Mouse (Mus musculus): Measurements from ENCODE around the gene Tstd1. TPM values are rescaled to one million over a fixed set of nuclear protein-coding genes. Genes with fewer than 3 reads are reported as not detected.
A peak's percentile ranks its signal among the peaks of the same experiment; 100 is the strongest.

The Tstd1 gene
- polyA plus RNA-seq, 1 experiment from 2014 or later = 11.7 TPM

DNA sequence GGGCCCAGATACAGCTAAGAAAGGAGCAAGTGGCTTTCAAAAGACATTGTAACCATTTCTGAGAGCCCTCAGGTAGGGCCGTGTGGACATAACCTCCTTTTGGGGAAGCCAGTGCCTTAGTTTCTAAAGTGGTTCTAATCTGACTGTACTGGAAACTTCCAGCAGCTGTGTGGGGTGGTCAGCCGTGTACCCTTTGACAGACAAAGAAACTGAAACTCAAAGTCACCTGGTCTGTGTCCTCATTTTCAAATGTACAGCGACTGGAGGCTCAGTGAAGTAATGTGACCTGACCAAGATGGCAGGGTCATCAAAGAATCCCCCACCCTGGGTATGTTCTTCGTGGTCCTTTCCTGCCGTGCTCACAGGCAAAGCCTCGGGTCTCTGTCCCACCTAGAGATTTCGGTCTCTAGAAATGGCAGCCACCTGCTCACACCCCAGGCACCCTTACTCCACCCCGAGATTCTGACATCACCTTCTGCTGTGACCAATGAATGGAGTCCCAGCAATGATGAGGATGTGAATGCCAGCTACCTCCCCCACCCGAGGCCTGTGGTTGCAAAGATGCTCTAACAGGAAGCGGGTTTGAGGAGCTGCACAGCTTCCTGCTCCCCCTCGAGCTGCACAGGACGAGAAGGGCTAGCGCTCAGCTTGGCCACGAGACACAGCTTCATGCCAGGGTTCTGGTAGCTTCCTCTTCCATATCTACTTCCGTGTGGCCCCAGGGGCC, 30.1 kb upstream of the Tstd1 start, which contains the start of gene Arhgap30:
Gene Arhgap30 (plus strand): TSS at position 579 of the 727 bp plus-strand sequence.
- H3K36me3 ChIP-seq = no peaks in the 10 kb centered on the region
- no peak for ATAC-seq

DNA sequence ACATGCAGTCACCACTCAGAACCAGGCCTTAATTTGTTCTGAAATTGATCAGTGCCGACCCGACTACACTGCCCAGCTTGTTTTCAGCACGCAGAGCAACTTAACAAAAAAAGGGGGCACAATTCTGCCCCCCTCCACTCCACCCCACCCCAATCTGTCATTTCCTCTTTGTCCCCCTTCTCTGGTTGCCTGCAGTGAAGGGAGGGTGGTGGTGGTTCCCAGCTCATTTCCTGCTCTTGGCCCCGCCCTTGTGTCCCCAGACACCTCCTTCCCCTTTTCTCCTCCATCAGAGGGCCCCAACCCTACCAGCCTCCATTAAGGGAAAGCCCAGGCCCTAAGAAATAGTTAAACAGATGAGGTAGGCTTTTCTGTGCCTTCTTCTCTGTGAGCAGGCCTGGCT, 28.6 kb upstream of the Tstd1 start:
- Histone ChIP-seq H3K9ac (replicated peaks) (no peak overlapping the region), H3K4me3 (replicated peaks) (no peak overlapping the region), H3K27me3 (no peaks in the 10 kb centered on the region), H3K27ac (no peak overlapping the region), H3K36me3 (no peaks in the 10 kb centered on the region), H3K4me1 (replicated peaks) (no peaks in the 10 kb centered on the region), H3K4me2 (replicated peaks) (no peak overlapping the region), H3K9me3 (no peaks in the 10 kb centered on the region)
- no peak for ATAC-seq
- WGBS = 82% methylated on average over 4 of the region's 4 CpGs

More for the DNA sequence above, 30.1 kb upstream of the Tstd1 start, which contains the start of gene Arhgap30:
- no peak within 1 kb of the TSS for H3K9ac ChIP-seq (replicated peaks)
- no peak within 1 kb of the TSS for H3K27ac ChIP-seq
- no peaks in the 10 kb centered on the region for H3K4me1 ChIP-seq (replicated peaks)
- H3K27me3 ChIP-seq = peaks cover 5% of the 10 kb centered on the region; the same call in 1 of the 2 replicates
- no peak within 1 kb of the TSS for H3K4me3 ChIP-seq (replicated peaks)
- 87% methylated on average over 15 of the region's 15 CpGs for WGBS
- no peak within 1 kb of the TSS for H3K4me2 ChIP-seq (replicated peaks)
- H3K9me3 ChIP-seq = no peaks in the 10 kb centered on the region

DNA sequence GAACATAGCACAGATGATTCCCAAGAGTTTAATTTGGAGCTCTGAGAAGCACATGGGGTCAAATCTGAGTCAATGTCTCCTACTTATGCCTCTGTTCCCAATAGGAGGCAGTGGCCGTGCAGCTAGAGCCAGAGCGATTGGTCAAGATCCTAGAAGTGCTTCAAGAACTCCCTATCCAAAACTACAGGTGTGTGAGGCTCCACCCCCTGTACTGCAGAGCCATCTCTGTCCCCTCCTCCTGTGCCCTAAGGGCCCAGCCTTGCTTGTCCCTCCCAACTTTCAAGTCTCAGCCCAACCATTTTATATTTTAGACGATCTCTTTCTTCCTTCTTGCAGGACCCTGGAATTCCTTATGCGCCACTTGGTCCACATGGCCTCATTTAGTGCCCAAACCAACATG, 16.9 kb upstream of the Tstd1 start:
- H3K9me3 ChIP-seq = no peaks in the 10 kb centered on the region
- no peak overlapping the region for H3K4me3 ChIP-seq (replicated peaks)
- ATAC-seq = no peak
- H3K4me1 ChIP-seq (replicated peaks) = no peaks in the 10 kb centered on the region
- no peak overlapping the region for H3K27ac ChIP-seq
- 80% methylated on average over 4 of the region's 4 CpGs for WGBS
- H3K9ac ChIP-seq (replicated peaks) = no peak overlapping the region
- H3K36me3 ChIP-seq = no peaks in the 10 kb centered on the region
- no peak overlapping the region for H3K4me2 ChIP-seq (replicated peaks)
- 0 out of 2 replicates have a peak, but pooled peaks cover 5% of the 10 kb centered on the region for H3K27me3 ChIP-seq

DNA sequence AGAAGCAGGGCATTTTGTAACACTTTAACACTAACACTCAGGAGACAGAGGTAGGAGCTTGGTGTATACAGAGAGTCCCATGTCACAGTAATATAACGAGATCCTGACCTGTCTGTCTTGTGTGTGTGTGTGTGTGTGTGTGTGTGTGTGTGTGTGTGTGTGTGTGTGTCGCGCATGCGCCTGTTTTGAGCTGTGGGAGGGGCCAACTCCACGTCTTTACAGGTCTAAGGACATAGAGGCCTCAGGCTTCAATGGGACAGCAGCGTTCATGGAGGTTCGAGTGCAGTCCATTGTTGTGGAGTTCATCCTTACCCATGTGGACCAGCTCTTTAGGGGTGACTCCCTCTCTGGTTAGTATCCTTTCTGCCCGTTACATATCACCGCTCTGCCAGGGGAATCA, 15.7 kb upstream of the Tstd1 start:
- Histone ChIP-seq H3K27me3 (peaks cover 14% of the 10 kb centered on the region), H3K4me2 (replicated peaks) (no peak overlapping the region), H3K36me3 (no peaks in the 10 kb centered on the region), H3K27ac (no peak overlapping the region), H3K4me3 (replicated peaks) (no peak overlapping the region), H3K4me1 (replicated peaks) (no peaks in the 10 kb centered on the region), H3K9me3 (no peaks in the 10 kb centered on the region), H3K9ac (replicated peaks) (no peak overlapping the region)
- ATAC-seq = no peak
- WGBS = 85% methylated on average over 6 of the region's 9 CpGs

DNA sequence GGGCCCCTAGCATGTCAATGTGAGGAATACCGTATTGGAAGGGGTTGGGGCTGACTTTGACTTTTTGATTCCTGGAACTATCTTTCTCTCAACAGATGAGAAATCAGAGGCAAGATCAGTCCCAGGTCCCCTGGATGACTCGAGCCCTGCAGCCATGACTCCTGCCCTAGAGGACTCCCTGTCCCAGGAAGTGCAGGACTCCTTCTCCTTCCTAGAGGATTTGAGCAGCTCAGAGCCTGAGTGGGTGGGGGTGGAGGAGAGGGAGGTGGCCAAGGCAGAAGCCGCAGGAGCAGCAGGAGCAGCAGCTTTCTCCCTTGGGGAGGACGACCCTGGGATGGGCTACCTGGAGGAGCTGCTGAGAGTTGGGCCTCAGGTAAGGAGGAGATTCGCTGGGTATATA, 11.4 kb upstream of the Tstd1 start:
- WGBS = 77% methylated on average over 5 of the region's 5 CpGs
- Histone ChIP-seq H3K36me3 (no peaks in the 10 kb centered on the region), H3K4me3 (replicated peaks) (no peak overlapping the region), H3K27ac (no peak overlapping the region), H3K27me3 (peaks cover 27% of the 10 kb centered on the region), H3K4me2 (replicated peaks) (no peak overlapping the region), H3K9me3 (no peaks in the 10 kb centered on the region), H3K9ac (replicated peaks) (no peak overlapping the region), H3K4me1 (replicated peaks) (no peaks in the 10 kb centered on the region)
- ATAC-seq = no peak

DNA sequence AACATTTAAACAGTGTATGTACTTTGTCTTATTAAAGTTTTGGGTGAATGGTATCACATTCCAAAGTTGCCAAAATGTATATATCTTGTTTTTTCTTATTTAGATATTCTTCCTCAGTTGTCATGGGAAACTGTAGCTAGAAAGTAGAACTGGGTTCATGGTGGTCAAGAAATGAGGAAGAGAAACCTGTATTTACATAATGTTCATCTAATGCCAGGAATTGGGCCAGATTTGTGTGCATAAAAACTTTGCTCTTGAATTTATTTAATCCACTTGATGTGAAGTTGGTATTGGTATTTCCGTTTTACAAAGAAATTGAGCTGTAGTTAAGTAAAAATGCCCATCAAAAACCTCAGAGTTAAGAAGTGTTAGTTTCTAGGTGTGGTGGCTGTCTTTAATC, 8.4 kb upstream of the Tstd1 start:
- no peak for ATAC-seq
- Histone ChIP-seq H3K36me3 (peaks cover 13% of the 10 kb centered on the region), H3K9ac (replicated peaks) (no peak overlapping the region), H3K4me2 (replicated peaks) (no peak overlapping the region), H3K9me3 (no peaks in the 10 kb centered on the region), H3K27me3 (peaks cover 27% of the 10 kb centered on the region), H3K4me1 (replicated peaks) (peaks cover 23% of the 10 kb centered on the region), H3K27ac (no peak overlapping the region), H3K4me3 (replicated peaks) (no peak overlapping the region)
- 89% methylated on average over 1 of the region's 1 CpGs for whole genome bisulfite sequencing

DNA sequence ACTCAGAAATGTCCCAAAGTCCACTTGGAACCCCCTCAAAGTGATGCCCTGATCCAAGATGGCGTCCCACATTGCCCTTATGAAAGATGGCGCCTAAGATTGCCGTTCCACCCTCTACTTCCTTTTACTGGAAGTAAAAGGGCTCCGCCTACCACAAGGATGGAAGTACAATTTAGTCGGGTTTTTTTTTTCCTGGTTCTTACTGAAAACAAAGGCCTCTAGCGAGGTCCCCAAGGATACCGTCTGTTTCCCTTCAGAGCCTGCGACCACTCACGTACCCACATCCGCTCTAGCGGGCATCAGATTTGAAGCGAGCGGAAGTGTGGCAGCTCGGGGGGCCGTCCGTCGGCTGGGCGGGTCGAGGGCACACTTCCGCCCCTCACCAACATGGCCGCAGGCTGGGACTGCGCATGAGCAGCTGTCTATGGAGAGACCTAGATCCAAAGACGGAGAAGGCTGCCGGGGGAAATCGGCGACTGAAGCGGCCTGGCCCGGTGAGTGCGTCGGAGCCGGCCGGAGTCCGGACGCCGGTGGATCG, 7.7 kb upstream of the Tstd1 start, which contains the start of gene Usf1:
Gene Usf1 (plus strand): TSS at position 367 of the 538 bp plus-strand sequence.
- no peaks in the 10 kb centered on the region for H3K9me3 ChIP-seq
- H3K27me3 ChIP-seq = peaks cover 27% of the 10 kb centered on the region
- peak within 1 kb of the TSS; percentile 56 for H3K4me2 ChIP-seq (replicated peaks)
- peaks cover 23% of the 10 kb centered on the region for H3K4me1 ChIP-seq (replicated peaks)
- H3K36me3 ChIP-seq = peaks cover 20% of the 10 kb centered on the region
- ATAC-seq = peak; percentile 98
- under 1% methylated on average over 36 of the region's 36 CpGs for WGBS
- peak within 1 kb of the TSS; percentile 93 for H3K27ac ChIP-seq
- peak within 1 kb of the TSS; percentile 96 for H3K4me3 ChIP-seq (replicated peaks)
- peak within 1 kb of the TSS; percentile 99 for H3K9ac ChIP-seq (replicated peaks)

DNA sequence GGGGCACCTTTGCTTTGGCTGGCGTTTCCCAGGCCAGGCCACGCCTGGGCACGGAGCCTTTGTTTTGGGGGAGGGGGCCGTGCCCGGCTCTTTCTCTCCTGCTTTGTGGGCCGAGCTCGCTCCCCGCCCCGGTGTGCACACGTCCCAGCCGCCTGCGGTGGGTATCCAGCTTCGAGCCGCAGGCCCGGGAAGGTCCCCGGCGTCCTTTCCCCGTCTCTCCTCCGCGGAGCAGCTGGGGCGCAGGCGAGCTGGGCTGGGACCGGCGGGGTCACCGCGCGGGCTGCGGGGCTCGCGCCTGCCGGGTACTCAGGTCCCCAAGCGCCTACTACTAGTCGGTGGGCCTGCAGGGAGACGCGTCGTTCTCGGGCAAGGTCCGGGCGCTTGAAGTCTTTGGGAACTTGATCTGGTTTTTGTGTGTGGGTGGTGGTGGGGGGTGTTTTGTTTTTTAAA, 7.2 kb upstream of the Tstd1 start:
- 0% methylated on average over 39 of the region's 39 CpGs for WGBS

DNA sequence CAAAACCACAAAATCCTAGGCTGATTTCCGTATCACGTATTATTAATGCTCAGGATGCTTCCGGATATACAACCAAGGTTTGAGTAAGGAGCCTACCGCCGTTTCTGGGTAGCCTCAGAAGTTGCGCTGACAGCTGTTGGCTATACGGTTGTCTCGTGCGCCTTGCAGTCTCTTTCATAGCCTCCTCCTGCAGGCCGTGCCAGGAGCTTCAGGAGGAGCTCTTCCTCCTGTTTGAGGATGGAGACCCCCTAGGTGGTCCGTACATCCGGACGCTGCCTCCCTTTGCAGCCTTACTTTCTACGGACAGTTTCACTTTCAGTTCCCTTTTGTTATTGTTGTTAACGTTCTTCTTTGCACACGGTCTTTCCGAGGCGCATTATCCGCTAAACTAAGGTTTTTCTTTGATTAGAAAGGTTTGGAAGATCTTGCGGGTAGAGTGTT, 6.7 kb upstream of the Tstd1 start:
- peak; percentile 32 for ATAC-seq
- H3K36me3 ChIP-seq = peaks cover 31% of the 10 kb centered on the region
- H3K4me2 ChIP-seq (replicated peaks) = peak overlapping the region; percentile 56
- peaks cover 22% of the 10 kb centered on the region for H3K27me3 ChIP-seq
- H3K27ac ChIP-seq = peak overlapping the region; percentile 93
- peaks cover 23% of the 10 kb centered on the region for H3K4me1 ChIP-seq (replicated peaks)
- peak overlapping the region; percentile 99 for H3K9ac ChIP-seq (replicated peaks)
- H3K9me3 ChIP-seq = no peaks in the 10 kb centered on the region
- peak overlapping the region; percentile 96 for H3K4me3 ChIP-seq (replicated peaks)
- WGBS = under 1% methylated on average over 20 of the region's 20 CpGs

More for the DNA sequence above, 7.2 kb upstream of the Tstd1 start:
- Histone ChIP-seq H3K27me3 (peaks cover 23% of the 10 kb centered on the region), H3K9ac (replicated peaks) (peak overlapping the region; percentile 99), H3K4me3 (replicated peaks) (peak overlapping the region; percentile 96), H3K36me3 (peaks cover 25% of the 10 kb centered on the region), H3K9me3 (no peaks in the 10 kb centered on the region), H3K27ac (peak overlapping the region; percentile 93), H3K4me1 (replicated peaks) (peaks cover 23% of the 10 kb centered on the region), H3K4me2 (replicated peaks) (peak overlapping the region; percentile 56)
- ATAC-seq = peak; percentile 88

DNA sequence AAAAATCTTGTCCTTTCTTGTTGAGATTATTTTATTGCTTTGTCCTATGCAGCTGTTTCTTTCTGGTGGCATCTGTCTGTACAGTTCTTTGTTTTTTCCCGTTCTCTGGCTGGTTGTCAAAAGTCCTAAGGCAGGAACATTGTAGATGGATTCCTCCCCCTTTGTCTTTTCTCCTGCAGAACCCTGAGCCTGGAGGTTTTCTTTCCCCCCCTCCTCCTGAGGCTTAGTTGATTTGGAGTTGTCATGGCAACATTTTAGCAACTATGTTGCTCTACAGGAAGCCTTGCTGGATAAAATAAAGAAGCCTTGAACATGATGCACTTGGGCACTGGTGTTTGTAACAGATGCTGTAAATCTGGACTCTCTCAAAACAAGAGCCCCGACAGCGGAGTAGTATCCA, 6.2 kb upstream of the Tstd1 start:
- no peaks in the 10 kb centered on the region for H3K9me3 ChIP-seq
- H3K4me2 ChIP-seq (replicated peaks) = peak overlapping the region; percentile 56
- peak overlapping the region; percentile 96 for H3K4me3 ChIP-seq (replicated peaks)
- peaks cover 35% of the 10 kb centered on the region for H3K36me3 ChIP-seq
- H3K27ac ChIP-seq = peak overlapping the region; percentile 93
- peaks cover 23% of the 10 kb centered on the region for H3K4me1 ChIP-seq (replicated peaks)
- no peak for ATAC-seq
- WGBS = 18% methylated on average over 3 of the region's 3 CpGs
- peak overlapping the region; percentile 99 for H3K9ac ChIP-seq (replicated peaks)
- peaks cover 19% of the 10 kb centered on the region for H3K27me3 ChIP-seq

DNA sequence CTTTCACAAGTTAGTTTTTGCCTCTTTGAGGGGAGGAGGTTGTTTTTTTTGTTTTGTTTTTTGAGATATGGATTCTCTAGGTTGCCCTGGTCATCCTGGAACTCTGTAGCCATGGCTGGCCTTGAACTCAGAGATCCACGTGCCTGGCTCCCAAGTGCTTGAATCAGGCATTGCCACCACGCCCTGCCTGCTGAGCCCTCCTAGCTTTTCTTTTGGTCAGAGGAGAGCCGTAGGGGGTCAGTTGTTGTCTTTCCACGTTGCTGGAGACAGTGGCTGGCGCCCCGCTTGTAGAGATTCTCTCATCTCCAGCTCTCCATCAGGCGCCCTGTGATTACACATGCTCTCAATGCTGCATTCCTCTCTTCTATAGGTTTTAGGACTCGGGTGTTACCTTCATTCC, 5.1 kb upstream of the Tstd1 start:
- Histone ChIP-seq H3K27me3 (peaks cover 7% of the 10 kb centered on the region), H3K4me3 (replicated peaks) (peak overlapping the region; percentile 96; the same call in 1 of the 2 replicates), H3K9me3 (no peaks in the 10 kb centered on the region), H3K27ac (no peak overlapping the region), H3K9ac (replicated peaks) (no peak overlapping the region), H3K4me1 (replicated peaks) (peaks cover 28% of the 10 kb centered on the region), H3K36me3 (peaks cover 46% of the 10 kb centered on the region), H3K4me2 (replicated peaks) (peak overlapping the region; percentile 56)
- no peak for ATAC-seq
- 75% methylated on average over 8 of the region's 8 CpGs for WGBS

DNA sequence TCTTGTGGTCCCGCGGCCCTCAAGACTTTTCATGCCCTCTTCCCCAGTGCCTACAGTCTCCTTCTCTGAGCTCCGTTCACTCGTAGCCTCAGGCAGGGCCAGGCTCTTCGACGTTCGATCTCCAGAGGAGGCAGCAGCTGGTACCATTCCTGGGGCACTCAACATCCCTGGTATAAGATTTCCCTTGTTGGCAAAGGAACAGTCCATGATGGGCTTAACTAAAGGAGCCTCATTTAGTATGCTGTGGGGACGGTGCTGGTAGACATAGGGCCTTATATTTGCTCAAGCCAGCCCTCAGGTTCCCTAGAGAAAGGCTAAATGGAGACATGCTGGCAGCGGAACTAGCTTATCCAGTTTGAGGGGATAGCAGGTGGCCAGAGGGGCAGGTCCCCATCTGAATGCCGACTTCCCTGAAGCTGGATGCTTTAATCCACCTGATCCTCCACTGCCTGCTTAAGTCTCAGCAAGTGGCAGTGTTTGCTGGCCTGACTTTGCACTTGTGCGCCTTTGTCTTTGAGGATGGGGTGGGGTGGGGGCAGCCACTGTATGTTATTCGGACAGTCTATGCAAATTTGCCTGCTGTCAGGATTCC, 715 bp downstream of the Tstd1 start:
- Histone ChIP-seq H3K9ac (replicated peaks) (no peak overlapping the region), H3K4me2 (replicated peaks) (no peak overlapping the region), H3K27me3 (no peaks in the 10 kb centered on the region), H3K4me1 (replicated peaks) (peaks cover 22% of the 10 kb centered on the region), H3K9me3 (no peaks in the 10 kb centered on the region), H3K4me3 (replicated peaks) (no peak overlapping the region), H3K27ac (peak overlapping the region; percentile 63), H3K36me3 (peaks cover 69% of the 10 kb centered on the region)
- 43% methylated on average over 12 of the region's 12 CpGs for WGBS
- ATAC-seq = peak; percentile 77

Data from midbrain, embryonic 13.5 days (tissue).